Mouse (Mus musculus) brain, embryonic 14.5 days (tissue): ENCODE measurements around the gene Alkbh7. TPM values are rescaled to one million over a fixed set of nuclear protein-coding genes. Genes with fewer than 3 reads are reported as not detected.

Experiments
- DNase-seq: peaks from one replicate; pipeline ENCODE4 v3.0.0-alpha.2; 2011; ENCODE audit warnings: low read depth
- CTCF ChIP-seq: fragments of 200-500 bp; IDR thresholded peaks from 2 replicates; pipeline ENCODE4 v1.5.1; 2012; ENCODE audit warnings: inconsistent platforms, mild to moderate bottlenecking, moderate library complexity, borderline replicate concordance; ENCODE audit not compliant: insufficient read depth, insufficient read length; ENCODE audit errors: extremely low read depth
- POLR2A ChIP-seq: fragments of 200-500 bp; IDR thresholded peaks from 2 replicates; pipeline ENCODE4 v1.6.1; 2012; ENCODE audit warnings: mild to moderate bottlenecking, inconsistent platforms, borderline replicate concordance; ENCODE audit not compliant: poor library complexity, insufficient read depth, insufficient read length, severe bottlenecking; ENCODE audit errors: extremely low read depth
- polyA plus RNA-seq: library from polyadenylated mRNA; depleted of rRNA; stranded (reverse); fragments of >200 nt; gene quantifications from 2 replicates; pipeline ENCODE4 v1.2.3, GENCODE M21; 2012

Alkbh7 gene
- polyA plus RNA-seq, 1 experiment = 30.2 TPM

DNA sequence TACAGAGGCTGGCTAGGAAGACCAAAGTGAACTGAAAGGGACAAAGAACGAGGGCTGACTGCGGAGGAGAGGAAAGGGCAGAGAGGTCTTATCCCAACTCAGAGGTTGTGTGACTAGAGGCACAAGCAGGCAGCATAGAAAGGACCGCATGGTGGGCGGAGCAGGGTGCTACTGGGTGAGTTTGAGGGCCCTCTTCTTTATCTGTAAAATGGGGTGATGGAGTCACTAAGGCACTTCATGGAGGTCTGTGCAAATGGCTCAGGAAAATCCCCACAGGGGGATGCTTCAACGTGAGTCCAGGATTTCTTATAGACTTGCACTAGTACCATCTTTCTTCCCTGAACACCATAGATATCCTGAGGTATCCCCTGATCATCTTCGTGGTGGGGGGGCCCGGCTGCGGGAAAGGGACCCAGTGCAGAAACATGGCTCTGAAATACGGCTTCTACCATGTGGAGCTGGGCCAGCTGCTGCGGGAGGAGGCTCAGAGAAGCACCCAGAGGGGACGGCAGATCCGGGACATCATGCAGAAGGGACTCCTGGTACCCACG lies 15.2 kb downstream of the Alkbh7 start:
- DNase-seq = no peak
- TF ChIP-seq POLR2A = no peak
- no peak for TF ChIP-seq CTCF

DNA sequence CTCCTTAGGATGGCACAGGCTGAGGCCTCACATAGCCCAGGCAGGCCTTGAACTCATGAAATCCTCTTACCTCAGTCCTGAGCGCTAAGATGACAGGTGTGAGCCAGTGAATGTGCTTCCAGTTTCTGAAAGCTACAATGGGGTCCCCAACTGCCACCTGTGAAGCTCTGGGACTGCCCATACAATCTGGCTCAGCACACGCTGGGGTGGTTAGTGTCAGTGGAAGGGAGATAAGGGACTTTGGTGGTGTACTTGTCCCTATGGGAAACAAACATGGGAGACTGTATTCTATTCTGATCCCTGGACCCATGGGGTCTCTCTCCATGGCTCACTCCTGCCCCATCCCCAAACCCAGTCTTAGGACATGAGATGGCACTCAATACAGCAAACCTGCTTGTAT lies 22.6 kb downstream of the Alkbh7 start:
- TF ChIP-seq CTCF = no peak
- no peak for TF ChIP-seq POLR2A

DNA sequence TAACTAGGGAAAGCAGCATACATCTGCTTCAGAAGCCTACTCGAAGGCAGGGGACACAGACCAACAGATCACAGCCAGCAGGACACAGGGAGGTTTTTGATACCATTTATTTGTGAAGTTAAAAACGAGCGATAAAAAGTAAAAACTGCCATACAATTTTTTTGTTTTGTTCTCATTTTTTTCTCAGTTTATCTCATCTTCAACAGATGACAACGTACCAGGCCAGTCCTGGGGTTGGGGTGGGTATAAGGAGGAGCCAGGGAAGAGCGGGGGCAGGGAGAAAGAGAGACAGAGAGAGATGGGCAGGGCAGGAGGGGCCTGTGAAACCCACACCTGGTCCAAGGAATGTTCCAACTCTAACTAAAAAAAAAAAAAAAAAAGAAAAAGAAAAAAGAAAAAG lies 23.8 kb downstream of the Alkbh7 start:
- DNase-seq = no peak
- TF ChIP-seq POLR2A (no peak), CTCF (no peak)

More for the DNA sequence above, 22.6 kb downstream of the Alkbh7 start:
- no peak for DNase-seq

DNA sequence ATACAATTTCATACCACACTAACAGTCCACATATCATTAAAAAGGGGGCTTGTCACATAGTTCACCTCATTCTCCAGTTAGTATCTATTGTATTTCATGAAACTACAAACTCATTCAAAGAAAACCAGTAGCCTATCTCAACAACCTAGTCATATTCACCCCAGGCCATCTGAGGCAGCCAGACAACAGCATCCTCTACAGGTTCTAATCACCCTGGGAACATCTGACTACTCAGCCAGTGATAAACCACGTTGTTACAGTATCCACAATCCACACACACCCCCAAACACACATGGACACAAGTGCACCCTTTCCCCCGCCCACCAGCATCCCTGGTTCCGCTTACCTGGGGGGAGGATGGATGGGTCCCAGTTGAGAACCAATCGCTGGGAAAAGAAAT lies 30.3 kb downstream of the Alkbh7 start:
- no peak for DNase-seq
- TF ChIP-seq POLR2A (no peak), CTCF (no peak)

DNA sequence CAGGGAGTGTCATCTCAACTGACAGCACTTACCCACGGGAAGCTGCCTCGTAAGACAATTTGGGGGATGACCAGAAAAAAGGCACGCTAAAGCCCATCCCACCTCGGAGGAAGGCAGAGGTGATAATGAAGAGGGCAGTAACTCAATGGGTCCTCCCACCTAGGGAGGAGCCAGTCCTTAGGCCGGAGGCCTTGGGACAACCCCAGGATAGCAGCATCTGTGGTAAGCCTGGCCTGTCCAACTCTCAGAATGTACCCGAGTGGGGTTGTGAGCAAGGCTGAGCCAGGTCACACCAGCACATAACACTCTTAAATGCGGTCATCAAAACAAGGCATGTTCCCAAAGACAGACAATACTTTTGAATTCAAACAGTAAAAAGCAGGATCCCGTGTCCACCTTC lies 32.6 kb downstream of the Alkbh7 start:
- no peak for DNase-seq
- TF ChIP-seq POLR2A (no peak), CTCF (no peak)

DNA sequence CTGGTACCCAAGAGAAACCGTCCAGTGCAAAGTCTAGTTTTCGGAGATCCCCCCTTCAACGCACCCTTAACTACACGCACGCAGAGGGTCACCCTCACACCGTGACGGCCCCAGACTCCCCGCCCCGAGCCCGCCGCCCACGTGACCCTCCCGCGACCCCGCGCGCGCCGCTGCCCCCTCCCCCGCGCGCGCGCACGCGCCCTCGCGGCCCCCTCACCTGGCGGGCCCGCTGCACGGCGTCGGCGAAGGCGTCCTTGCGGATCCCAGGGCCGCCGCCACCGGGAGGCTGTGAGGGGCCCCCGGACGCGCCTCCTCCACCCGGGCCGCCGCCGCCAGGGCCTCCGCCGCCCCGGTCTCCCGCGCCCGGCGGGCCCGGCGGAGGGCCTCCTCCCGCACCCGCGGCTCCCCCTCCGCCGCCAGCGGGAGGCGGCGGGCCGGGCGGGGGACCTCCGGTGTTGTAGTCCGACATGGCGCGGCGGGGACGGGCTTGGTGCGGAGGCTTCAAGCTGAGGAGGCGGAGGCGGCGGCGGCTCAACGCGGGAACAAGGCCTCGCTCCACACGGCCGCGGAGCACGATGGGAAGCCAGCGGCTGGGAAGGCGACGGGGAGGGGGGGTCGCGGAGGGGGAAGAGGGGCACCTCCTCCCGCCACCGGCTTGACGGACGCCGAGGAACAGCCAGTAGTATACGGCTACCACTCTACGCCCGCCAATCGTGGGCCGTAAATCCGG lies 34.0 kb downstream of the Alkbh7 start, which contains the start of gene Khsrp:
Khsrp (minus strand) TSS at position 592 of the 730 bp plus-strand sequence.
- TF ChIP-seq POLR2A (peak; percentile 84), CTCF (no peak)
- DNase-seq = peak; percentile 51

DNA sequence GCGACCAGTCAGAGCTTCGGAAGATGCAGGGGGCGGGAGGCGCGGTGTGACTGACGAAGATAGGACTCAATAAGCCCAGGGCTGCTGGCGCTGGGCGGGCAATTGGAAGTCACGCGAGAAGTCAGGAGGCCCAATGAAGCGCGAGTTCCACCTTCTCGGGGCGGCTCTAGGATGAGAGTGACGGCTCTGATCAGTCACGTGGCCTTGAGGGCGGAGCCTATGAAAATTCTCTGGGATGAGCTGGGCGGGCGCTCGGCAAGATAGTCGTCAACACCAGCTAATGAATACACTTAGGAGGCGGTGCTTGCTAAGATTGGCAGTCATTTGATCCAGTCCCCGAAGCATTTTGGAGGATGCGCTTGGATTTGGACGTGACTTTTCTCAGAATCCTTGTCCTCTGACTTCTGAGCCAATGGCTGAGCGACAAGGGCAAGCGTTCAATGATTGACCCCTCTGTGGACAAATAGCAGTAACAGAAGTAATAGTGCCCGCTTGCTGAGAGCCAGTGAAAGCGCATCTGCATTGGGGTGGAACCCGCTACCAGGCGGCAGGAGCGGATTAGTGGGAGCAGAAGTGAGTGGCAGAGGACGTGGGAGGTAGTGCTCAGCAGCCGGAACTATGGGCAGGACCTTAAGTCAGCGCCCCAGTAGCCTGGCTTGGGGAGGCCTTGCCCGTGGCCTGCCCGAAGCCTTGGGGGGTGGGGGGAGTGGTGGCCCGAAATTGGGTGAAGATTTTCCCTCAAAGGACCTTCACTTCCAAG lies 34.7 kb downstream of the Alkbh7 start:
- peak; percentile 63; the same call in 1 of the 2 replicates for TF ChIP-seq POLR2A
- TF ChIP-seq CTCF = no peak
- peak; percentile 100 for DNase-seq

DNA sequence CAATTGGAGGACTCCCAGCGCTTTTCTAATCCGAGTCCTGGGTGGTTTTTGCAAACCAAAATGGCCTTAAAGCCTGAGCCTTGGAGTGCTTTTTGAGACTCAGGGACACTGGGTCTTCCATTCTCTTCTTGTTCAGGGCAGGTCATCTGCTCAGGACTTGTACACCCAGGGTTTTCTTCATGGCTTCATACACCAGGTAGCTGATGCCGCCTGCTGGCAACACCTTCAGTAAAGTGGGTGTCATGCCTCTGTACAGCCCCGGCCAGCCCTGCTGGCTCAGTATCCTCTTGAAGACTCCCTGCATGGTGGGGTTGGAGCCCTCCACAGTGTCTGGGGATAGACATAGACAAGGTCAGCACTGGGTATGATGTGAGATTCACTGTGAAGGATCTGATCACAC lies 35.7 kb downstream of the Alkbh7 start:
- no peak for TF ChIP-seq POLR2A
- no peak for TF ChIP-seq CTCF

DNA sequence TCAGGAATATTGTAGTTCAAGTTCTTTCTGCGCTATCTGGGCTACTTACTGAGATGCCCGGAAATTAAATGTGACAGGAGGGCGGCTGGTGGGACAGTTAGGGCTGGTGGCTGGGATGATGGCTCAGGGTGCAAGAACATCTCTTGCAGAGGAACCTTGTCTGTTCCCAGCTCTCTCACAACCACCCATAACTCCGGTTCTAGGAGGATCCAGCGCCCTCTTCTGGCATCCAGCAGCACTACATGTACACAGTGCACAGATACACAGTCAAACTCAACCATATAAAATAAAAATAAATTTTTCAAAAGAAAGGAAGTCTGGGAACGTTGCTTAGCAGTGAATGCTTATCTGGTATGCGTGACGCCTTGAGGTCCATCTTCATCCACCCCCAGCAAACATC lies 41.8 kb downstream of the Alkbh7 start:
- no peak for DNase-seq
- no peak for TF ChIP-seq POLR2A
- TF ChIP-seq CTCF = peak; percentile 26; the same call in 1 of the 2 replicates

More for the DNA sequence above, 35.7 kb downstream of the Alkbh7 start:
- no peak for DNase-seq

DNA sequence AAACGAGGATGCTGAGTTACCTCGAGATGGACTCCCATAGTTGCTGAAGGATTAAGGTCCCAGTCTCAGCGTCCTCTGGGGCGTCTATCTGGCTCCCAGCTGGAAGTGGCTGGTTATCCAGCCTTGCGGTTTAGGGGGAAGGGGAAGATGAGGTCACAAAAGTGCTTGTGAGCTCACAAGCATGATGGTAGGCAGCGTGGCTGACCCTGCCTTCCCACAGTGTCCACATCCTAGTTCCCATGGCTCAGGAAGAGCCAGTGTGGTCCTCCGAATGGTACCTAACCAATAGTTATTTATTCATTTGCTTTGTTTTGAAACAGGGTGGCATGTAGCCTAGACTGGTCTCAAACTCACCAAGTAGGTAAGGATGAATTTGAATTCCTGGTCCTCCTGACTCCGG lies 44.4 kb downstream of the Alkbh7 start, which contains the start of gene Slc25a41:
Slc25a41 (minus strand) TSS at position 101 of the 400 bp plus-strand sequence.
- TF ChIP-seq POLR2A (no peak), CTCF (no peak)
- DNase-seq = no peak

DNA sequence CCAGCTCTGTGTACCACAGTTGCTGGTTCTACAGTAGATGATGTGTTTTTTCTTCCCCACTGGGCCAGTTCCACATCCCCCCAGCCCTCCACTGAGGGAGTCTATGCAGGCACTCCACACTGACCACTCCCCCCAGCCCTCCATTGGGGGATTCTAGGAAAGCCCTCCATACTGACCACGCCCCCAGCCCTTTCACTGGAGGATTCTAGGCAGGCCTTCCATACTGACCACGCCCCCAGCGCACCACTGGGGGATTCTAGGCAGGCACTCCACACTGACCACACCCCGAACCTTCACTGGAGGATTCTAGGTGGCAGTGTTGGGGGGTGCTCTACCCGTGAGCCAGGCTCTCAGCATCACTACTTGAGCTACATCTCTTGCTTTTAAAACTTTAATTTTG lies 50.3 kb downstream of the Alkbh7 start:
- no peak for DNase-seq
- TF ChIP-seq POLR2A (no peak), CTCF (no peak)
